Mouse (Mus musculus) erythroblast, embryonic 14.5 days (primary cell): ENCODE measurements around the gene Glrx2. TPM values are rescaled to one million over a fixed set of nuclear protein-coding genes. Genes with fewer than 3 reads are reported as not detected.

ENCODE experiments used
- H3K27me3 ChIP-seq: 2 replicates; pipeline ENCODE4 v1.6.1; 2012; ENCODE audit warnings: inconsistent platforms; ENCODE audit not compliant: control insufficient read depth
- H3K36me3 ChIP-seq: 2 replicates; pipeline ENCODE4 v1.6.1; 2012; ENCODE audit warnings: mild to moderate bottlenecking, inconsistent platforms; ENCODE audit not compliant: control insufficient read depth
- H3K4me1 ChIP-seq: 2 replicates; pipeline ENCODE4 v1.6.1; 2012; ENCODE audit warnings: inconsistent platforms; ENCODE audit not compliant: control insufficient read depth
- H3K4me3 ChIP-seq: replicated peaks from 2 replicates; pipeline ENCODE3; 2012; ENCODE audit warnings: moderate library complexity, mild to moderate bottlenecking, inconsistent platforms
- H3K9me3 ChIP-seq: 2 replicates; pipeline ENCODE4 v1.6.1; 2012; ENCODE audit warnings: low read length, inconsistent platforms, mixed read lengths; ENCODE audit not compliant: control insufficient read depth
- GATA1 ChIP-seq: IDR thresholded peaks from 2 replicates; pipeline ENCODE4 v1.6.1; 2012; ENCODE audit warnings: low read length, inconsistent platforms, mixed read lengths
- TAL1 ChIP-seq: IDR thresholded peaks from 3 replicates; pipeline ENCODE4 v1.6.1; 2012; ENCODE audit warnings: low read length, inconsistent platforms, mixed read lengths
- polyA plus RNA-seq: library from polyadenylated mRNA; stranded (reverse); fragments of >175 nt; gene quantifications from 2 replicates; pipeline ENCODE4 v1.2.3, GENCODE M21; 2012

The Glrx2 gene
- polyA plus RNA-seq, 1 experiment, result 9.4 TPM

DNA sequence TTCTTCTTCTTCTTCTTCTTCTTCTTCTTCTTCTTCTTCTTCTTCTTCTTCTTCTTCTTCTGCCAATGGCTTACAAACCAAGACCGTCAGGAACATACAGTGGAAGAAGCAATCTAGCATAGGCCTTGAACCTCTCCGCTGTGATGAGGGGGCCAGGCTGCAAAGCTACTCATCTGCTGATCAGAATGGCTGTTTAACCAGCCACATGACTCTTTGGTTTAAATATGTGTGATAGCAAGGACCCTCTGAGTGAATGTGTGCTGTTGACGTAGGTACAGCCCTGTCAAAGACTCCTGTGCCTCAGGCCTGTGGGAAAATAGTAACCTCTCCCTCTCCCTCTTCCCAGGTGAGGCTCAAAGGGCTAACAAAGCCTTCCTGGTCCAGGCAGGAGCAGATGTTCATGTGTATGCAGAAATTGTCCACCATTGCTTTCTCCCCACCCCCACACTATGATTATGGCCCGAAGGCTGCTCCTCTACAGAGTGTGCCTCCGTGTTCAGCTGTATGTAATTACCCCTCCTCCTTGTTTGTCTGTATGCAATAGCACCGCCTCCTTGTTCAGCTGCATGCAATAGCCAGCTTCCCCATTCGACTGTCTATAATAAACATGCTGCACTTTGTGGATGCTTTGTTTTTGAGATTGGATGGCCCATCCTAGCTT is 6.0 kb upstream of the Glrx2 start:
- H3K9me3 ChIP-seq, result no peaks in the 10 kb centered on the region
- 0 out of 2 replicates have a peak, but pooled peaks cover 2% of the 10 kb centered on the region for H3K4me1 ChIP-seq
- no peaks in the 10 kb centered on the region for H3K36me3 ChIP-seq
- TF ChIP-seq GATA1 (no peak), TAL1 (no peak)
- no peak overlapping the region for H3K4me3 ChIP-seq
- peaks cover 2% of the 10 kb centered on the region for H3K27me3 ChIP-seq

DNA sequence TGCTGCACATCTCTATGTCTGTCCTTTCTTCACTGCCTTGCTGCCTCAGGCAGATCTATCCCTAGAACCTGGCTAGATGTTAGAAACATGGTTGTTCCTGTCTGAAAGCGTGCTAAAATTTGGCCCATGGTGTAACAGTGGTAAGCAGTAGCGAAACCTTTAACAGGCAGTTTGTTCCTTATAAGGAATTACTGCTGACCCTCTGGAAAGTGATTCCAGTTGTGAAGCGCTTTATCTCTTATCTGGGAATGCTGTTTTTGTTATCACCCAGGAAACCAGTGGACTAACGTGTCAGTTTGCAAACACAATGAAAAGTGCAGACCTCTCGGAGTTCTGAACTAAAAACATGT is 5.5 kb upstream of the Glrx2 start:
- Histone ChIP-seq H3K4me3 (no peak overlapping the region), H3K4me1 (0 out of 2 replicates have a peak, but pooled peaks cover 2% of the 10 kb centered on the region)
- TF ChIP-seq TAL1 (no peak), GATA1 (no peak)

DNA sequence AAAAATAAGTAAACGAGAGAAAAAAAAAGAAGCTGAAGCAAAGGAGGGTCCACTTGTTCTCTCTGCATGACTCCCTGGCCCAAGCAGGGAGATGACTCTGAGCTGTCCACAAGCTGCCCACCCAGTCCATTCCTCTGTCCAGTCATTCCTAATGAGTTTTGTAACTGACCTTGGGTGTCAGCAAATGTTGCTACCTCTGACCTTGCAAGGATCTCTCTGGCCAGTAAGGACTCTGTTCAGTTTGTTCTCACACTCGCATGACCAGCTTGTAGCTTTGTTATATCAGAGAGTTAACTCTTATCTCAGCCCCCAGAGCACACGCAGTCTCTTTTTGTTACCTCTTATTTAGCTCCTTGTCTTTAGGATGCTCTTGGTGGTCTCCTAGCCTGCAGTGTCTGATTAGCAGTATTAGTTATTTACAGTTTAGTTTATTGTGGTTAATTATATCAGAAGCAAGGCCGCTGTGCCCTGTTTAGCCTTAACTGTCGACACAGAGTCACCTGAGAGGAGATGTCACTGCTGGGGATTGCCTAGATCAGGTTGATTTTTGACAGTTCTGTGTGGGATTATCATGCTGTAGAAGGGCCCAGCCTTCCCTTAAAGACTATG is 8.4 kb downstream of the Glrx2 start:
- Histone ChIP-seq H3K9me3 (no peaks in the 10 kb centered on the region), H3K4me3 (no peak overlapping the region), H3K27me3 (no peaks in the 10 kb centered on the region), H3K4me1 (peaks cover 15% of the 10 kb centered on the region), H3K36me3 (no peaks in the 10 kb centered on the region)
- TF ChIP-seq GATA1, result no peak
- TF ChIP-seq TAL1, result no peak

More for the DNA sequence above, 5.5 kb upstream of the Glrx2 start:
- peaks cover 2% of the 10 kb centered on the region; the same call in 1 of the 2 replicates for H3K27me3 ChIP-seq
- H3K36me3 ChIP-seq, result no peaks in the 10 kb centered on the region
- no peaks in the 10 kb centered on the region for H3K9me3 ChIP-seq

DNA sequence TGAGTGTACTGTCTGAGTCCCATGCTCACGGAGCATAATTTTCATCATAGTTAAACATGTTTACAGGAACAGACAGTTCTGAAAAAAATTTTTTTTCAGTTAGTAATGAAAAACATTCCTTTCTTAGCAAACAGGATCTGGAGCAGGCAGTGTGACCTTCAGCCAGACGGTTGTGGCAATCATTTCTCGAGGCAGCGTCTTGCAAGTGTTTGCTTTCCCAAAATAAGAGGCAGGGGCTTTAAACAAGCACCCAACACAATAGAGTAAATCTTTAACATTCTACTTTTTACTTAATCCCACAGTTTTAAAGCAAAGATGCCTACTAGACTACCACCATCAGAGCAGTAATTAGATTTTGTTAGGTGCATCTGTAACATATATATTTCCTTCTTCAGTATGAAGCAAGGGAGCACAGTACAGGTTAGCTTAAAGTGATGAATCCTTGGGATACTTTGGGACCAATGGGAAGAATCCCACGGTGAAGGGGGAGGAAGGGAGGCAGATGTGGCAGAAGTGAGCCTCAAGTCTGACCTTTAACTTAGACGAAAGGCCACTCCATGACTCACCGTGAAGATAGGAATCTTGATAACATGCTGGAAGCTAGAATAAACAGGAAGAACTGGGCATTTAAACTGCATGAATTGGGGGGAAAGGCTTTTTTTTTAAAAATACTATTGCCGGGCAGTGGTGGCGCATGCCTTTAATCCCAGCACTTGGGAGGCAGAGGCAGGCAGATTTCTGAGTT is 11.7 kb downstream of the Glrx2 start:
- H3K27me3 ChIP-seq, result no peaks in the 10 kb centered on the region
- peaks cover 15% of the 10 kb centered on the region for H3K4me1 ChIP-seq
- no peak for TF ChIP-seq TAL1
- no peak for TF ChIP-seq GATA1
- H3K9me3 ChIP-seq, result no peaks in the 10 kb centered on the region
- no peak overlapping the region for H3K4me3 ChIP-seq
- H3K36me3 ChIP-seq, result no peaks in the 10 kb centered on the region

DNA sequence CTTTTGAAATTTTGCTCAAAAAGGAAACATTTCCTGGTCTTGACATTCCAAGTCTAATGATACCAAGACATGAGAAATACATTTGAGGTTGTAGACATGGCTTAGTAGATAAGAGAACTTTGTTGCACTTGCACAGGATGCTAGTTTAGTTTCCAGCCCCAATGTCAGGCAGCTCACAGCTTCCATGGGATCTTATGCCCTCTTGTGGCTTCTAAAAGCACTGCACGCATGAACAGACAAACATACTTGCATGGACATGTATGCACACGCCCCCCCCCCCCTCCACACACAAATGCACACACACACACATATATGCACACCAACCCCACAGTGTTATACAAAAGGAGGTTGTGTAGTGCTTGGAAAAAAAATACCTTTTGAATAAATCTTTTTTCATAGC is 14.8 kb downstream of the Glrx2 start:
- Histone ChIP-seq H3K4me1 (no peaks in the 10 kb centered on the region; the same call in none of the 2 replicates), H3K27me3 (no peaks in the 10 kb centered on the region), H3K4me3 (no peak overlapping the region), H3K36me3 (no peaks in the 10 kb centered on the region), H3K9me3 (no peaks in the 10 kb centered on the region)
- TF ChIP-seq TAL1 (no peak), GATA1 (no peak)

DNA sequence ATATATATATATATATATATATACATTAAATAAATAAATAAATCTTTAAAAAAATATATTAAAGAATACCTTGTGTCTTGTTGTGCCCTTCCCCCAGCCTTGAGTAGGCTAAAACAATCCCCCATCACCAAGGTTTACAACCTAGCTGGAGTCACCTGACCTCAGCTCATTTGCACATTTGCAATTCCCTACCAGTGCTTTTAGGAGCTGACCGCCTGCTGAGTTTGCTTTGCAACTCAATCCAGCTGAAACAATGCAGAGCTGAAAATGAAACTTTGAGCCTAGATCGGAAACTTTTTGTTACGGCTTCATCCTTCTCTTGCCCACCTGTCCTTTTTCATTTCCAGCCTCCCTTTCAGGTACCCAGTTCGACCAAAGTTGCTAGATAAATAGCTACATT is 15.6 kb downstream of the Glrx2 start:
- Histone ChIP-seq H3K9me3 (no peaks in the 10 kb centered on the region), H3K27me3 (no peaks in the 10 kb centered on the region), H3K4me3 (no peak overlapping the region), H3K36me3 (no peaks in the 10 kb centered on the region), H3K4me1 (no peaks in the 10 kb centered on the region; the same call in none of the 2 replicates)
- no peak for TF ChIP-seq GATA1
- no peak for TF ChIP-seq TAL1

DNA sequence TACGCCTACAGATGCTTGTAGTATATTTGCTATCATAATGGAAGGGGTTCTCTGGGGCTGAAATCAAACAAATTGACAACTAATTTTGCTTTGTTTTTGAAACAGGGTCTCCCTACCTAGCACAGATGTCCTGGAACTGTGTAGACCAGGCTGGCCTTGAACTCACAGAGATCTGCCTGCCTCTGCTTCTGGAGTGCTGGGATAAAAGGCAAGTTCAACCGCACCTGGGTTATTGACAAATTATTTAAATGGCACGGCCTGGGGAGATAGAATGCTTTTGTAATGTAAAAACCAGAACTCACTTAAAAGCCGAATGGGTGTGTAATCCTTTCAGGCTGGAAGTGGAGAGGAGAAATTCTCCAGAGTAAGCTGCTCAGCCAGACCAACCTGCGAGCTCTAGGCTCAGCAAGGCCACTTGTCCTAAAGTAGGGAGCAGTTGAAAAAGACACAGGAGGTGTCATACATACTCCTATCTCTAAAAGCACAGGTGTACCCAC is 17.8 kb downstream of the Glrx2 start:
- H3K4me3 ChIP-seq, result no peak overlapping the region
- H3K4me1 ChIP-seq, result peaks cover 3% of the 10 kb centered on the region
- no peak for TF ChIP-seq GATA1
- TF ChIP-seq TAL1, result no peak
- H3K27me3 ChIP-seq, result no peaks in the 10 kb centered on the region
- H3K36me3 ChIP-seq, result no peaks in the 10 kb centered on the region
- no peaks in the 10 kb centered on the region for H3K9me3 ChIP-seq

DNA sequence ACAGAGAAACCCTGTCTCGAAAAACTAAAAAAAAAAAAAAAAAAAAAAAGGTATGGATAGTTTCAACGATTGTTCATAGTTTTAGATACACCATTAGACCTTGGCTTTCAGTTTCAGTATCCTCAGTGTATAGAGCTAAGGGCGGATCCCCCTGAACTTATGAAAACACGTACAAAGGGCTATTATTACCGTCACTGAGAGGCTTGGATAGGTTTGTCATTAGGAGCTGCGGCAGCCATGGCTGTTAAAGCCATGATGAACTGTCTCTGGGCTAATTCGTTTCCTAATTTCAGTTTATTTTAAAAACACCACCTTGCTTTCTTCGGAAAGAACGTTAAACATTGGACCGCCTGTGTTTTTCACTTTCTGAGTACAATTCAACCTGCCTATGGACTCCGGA is 22.7 kb downstream of the Glrx2 start:
- Histone ChIP-seq H3K36me3 (peaks cover 18% of the 10 kb centered on the region), H3K4me3 (peak overlapping the region; percentile 92), H3K27me3 (no peaks in the 10 kb centered on the region), H3K9me3 (no peaks in the 10 kb centered on the region), H3K4me1 (peaks cover 28% of the 10 kb centered on the region)
- no peak for TF ChIP-seq TAL1
- TF ChIP-seq GATA1, result no peak
